8 mouse cellular contexts compared by ENCODE assay signal in the genomic region with DNA sequence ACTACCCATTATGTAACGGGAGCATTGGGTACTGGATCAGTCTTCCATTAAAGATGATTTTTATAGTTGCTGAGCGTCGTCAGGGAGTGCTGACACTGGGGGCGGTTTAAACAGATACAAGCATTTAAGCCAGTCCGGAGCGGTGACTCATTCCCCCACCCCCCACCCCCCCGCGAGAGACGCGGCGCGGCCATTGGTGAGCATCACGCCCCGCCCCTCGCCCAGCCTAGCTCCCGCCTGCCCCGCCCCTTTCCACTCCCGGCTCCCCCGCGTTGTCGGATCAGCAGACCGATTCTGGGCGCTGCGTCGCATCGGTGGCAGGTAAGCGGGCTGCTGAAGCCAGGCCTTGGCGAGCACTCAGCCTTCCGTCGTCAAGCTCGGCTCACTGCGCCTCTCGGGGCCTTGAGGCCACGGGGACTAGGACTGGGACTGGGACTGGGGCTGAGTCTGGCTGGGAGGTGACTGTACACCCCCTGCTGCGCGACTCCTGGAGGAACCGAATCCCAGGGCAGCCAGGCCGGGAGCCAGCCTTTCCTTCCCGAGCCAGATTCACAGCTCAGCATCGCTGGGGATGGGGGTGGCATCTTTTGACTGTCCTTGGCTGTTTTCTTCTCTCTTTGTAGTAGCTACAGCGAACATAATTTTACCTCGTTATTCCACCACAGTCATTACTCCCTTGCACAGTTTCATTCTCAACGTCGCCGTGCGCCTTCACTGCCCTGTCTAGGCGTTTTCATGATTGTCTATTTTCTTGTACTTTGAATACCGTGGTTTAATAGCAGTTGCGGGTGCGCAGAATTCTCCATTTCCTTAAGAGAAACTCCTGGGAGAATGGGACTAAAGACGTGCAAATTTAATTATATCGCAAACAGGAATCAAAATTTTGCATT. TPM values are rescaled to one million over a fixed set of nuclear protein-coding genes. Genes with fewer than 3 reads are reported as not detected.
DNase-seq lines count a peak whose midpoint lies in the region; ATAC-seq lines count a peak whose summit lies in the region.

A gene (plus strand): TSS at position 246 of the 890 bp plus-strand sequence.
A gene (plus strand): TSS at position 275 of the 890 bp plus-strand sequence.

- DNase-seq in NIH3T3 (ENCODE audit: low read depth) = peak; percentile 97
- peak; percentile 99 for DNase-seq in cerebellum, postnatal 10 days
- peak; percentile 83 to 91 for DNase-seq in frontal cortex, postnatal 10 days (ENCODE audit: low spot score in 2 of 2)
- DNase-seq in layer of hippocampus, postnatal 14 days (ENCODE audit: low spot score in 2 of 2) = peak; percentile 88 to 92
- DNase-seq in lung, postnatal 14 days = peak; percentile 94
- DNase-seq in retina, adult 2 months (ENCODE audit: low read depth, low spot score) = peak; percentile 94
- peak; percentile 90 to 91 for DNase-seq in thymus, postnatal 36 days

- H3K4me3 ChIP-seq in hindbrain, embryonic 12.5 days = peak within 1 kb of the TSS; percentile 62

- WGBS in hindbrain, embryonic 12.5 days = 5% methylated on average over 52 of the region's 52 CpGs

- peak within 1 kb of the TSS; percentile 88 for H3K27ac ChIP-seq in hindbrain, embryonic 12.5 days

- H3K9ac ChIP-seq in hindbrain, embryonic 12.5 days = peak within 1 kb of the TSS; percentile 81

- H3K4me1 ChIP-seq in hindbrain, embryonic 12.5 days = peaks cover 18% of the 10 kb centered on the region

- H3K9me3 ChIP-seq in hindbrain, embryonic 12.5 days (replicated peaks) = no peaks in the 10 kb centered on the region

- no peaks in the 10 kb centered on the region for H3K27me3 ChIP-seq in hindbrain, embryonic 12.5 days

- peak; percentile 93 for ATAC-seq in hindbrain, embryonic 12.5 days (ENCODE audit: low FRiP score)

- peak within 1 kb of the TSS; percentile 68 for H3K4me2 ChIP-seq in hindbrain, embryonic 12.5 days (replicated peaks)

- H3K36me3 ChIP-seq in hindbrain, embryonic 12.5 days = no peaks in the 10 kb centered on the region

RNA-seq across cellular contexts. Expression of the first gene that starts in this region (rescaled TPM):
- 62.9 and 69.2 TPM in 2 replicates for polyA plus RNA-seq in hindbrain, embryonic 12.5 days (2016; fragmentation: Nextera tagmentation; extraction: Ambion mirVana)
- 100 to 1,000 TPM; 651 to 673 TPM for total RNA-seq in layer of hippocampus, postnatal 14 days (2021)

RNA-seq across cellular contexts. Expression of the second gene that starts in this region (rescaled TPM):
- polyA plus RNA-seq in hindbrain, embryonic 12.5 days (2016; fragmentation: Nextera tagmentation; extraction: Ambion mirVana) = not detected in 2 replicates
- total RNA-seq in layer of hippocampus, postnatal 14 days (2021) = not detected

Comparison
In these comparisons a context has a peak if more than half of its experiments do, and no peak if none do; other contexts are left out.
1. Peak in every context shown above with its lines: DNase-seq, ATAC-seq, H3K4me3 ChIP-seq and H3K27ac ChIP-seq.